28 mouse cellular contexts compared by ENCODE assay signal in genomic region chrX:71028007-71028406, GRCm38 (mm10). TPM values are rescaled to one million over a fixed set of nuclear protein-coding genes. Genes with fewer than 3 reads are reported as not detected.
DNase-seq lines count a peak whose midpoint lies in the region; ATAC-seq and TF ChIP-seq lines count a peak whose summit lies in the region.
"Had no signal": no experiment of that assay in that cellular context is flagged by ENCODE, and none has a peak within 500 bp of the region (broad histone marks: within the 10 kb centered on the region; RNA-seq: fewer than 3 reads in every experiment).

No protein-coding gene starts in this region.

- no peak overlapping the region for H3K27ac ChIP-seq in forebrain, embryonic 12.5 days
- H3K27ac ChIP-seq in forebrain, embryonic 16.5 days (ENCODE audit: low read length), result no peak overlapping the region
- H3K27ac ChIP-seq in kidney, adult 2 months (ENCODE audit: insufficient read depth, low read depth, low read length), result no peak overlapping the region
- no peak overlapping the region for H3K27ac ChIP-seq in kidney, embryonic 16.5 days (ENCODE audit: low read length)
- H3K27ac ChIP-seq: embryonic facial prominence, embryonic 12.5 days; embryonic facial prominence, embryonic 15.5 days; gastrocnemius, adult 2 months; hindbrain, embryonic 10.5 days; hindbrain, embryonic 13.5 days; intestine, embryonic 15.5 days had no signal

- no peaks in the 10 kb centered on the region for H3K9me3 ChIP-seq in forebrain, embryonic 12.5 days
- no peaks in the 10 kb centered on the region for H3K9me3 ChIP-seq in forebrain, embryonic 16.5 days (ENCODE audit: control insufficient read depth, low read length)
- H3K9me3 ChIP-seq in kidney, embryonic 16.5 days (ENCODE audit: low read length), result no peaks in the 10 kb centered on the region
- H3K9me3 ChIP-seq: embryonic facial prominence, embryonic 12.5 days; embryonic facial prominence, embryonic 15.5 days; G1E; hindbrain, embryonic 10.5 days; hindbrain, embryonic 13.5 days; intestine, embryonic 15.5 days had no signal

- peak; percentile 2 for DNase-seq in kidney, adult 2 months
- DNase-seq in adipocyte (ENCODE audit: low spot score), result peak; percentile 11
- DNase-seq in right cerebral cortex, postnatal 4 days, result no peak
- DNase-seq: adrenal gland, adult 8-10 months; adrenal gland, postnatal 25 days; B cell, adult 2 months; cerebellum, adult 11 months; cerebellum, adult 2 months; cerebellum, adult 9-11 months; cerebellum, postnatal 25 days; forebrain, postnatal 0 days; gastrocnemius, adult 2 months; gastrocnemius, postnatal 14 days; heart, adult 11 months; heart, postnatal 36 days; kidney, adult 11 months had no signal

- no peak for TF ChIP-seq CTCF in kidney, adult 2 months (conservative IDR thresholded peaks at IDR 0.05; ENCODE audit: insufficient read depth, insufficient read length, low read depth, low read length)

- H3K4me2 ChIP-seq in forebrain, embryonic 12.5 days, result no peak overlapping the region
- no peak overlapping the region for H3K4me2 ChIP-seq in forebrain, embryonic 16.5 days (ENCODE audit: low read length)
- no peak overlapping the region for H3K4me2 ChIP-seq in kidney, embryonic 16.5 days (replicated peaks; ENCODE audit: low read depth, low read length)
- H3K4me2 ChIP-seq: embryonic facial prominence, embryonic 12.5 days; embryonic facial prominence, embryonic 15.5 days; heart, embryonic 11.5 days; hindbrain, embryonic 13.5 days; intestine, embryonic 15.5 days had no signal

- peak; percentile 60; the same call in 1 of the 2 replicates for ATAC-seq in forebrain, embryonic 12.5 days (ENCODE audit: low FRiP score)
- no peak for ATAC-seq in forebrain, embryonic 16.5 days
- no peak for ATAC-seq in kidney, embryonic 16.5 days (ENCODE audit: low FRiP score, low TSS enrichment)
- ATAC-seq: forebrain, postnatal 0 days; hindbrain, embryonic 16.5 days; intestine, embryonic 15.5 days had no signal

- WGBS in forebrain, embryonic 12.5 days, result 61% methylated on average over 4 of the region's 4 CpGs
- 37% methylated on average over 4 of the region's 4 CpGs for WGBS in forebrain, embryonic 16.5 days
- 76% methylated on average over 4 of the region's 4 CpGs for WGBS in kidney, adult 2 months
- WGBS in kidney, embryonic 16.5 days, result 84% methylated on average over 4 of the region's 4 CpGs

- H3K9ac ChIP-seq in forebrain, embryonic 12.5 days, result no peak overlapping the region
- H3K9ac ChIP-seq in forebrain, embryonic 16.5 days (replicated peaks; ENCODE audit: low read depth, low read length), result no peak overlapping the region
- no peak overlapping the region for H3K9ac ChIP-seq in kidney, embryonic 16.5 days (replicated peaks; ENCODE audit: low read length)
- H3K9ac ChIP-seq: embryonic facial prominence, embryonic 12.5 days; embryonic facial prominence, embryonic 15.5 days; forebrain, postnatal 0 days; hindbrain, embryonic 13.5 days; intestine, embryonic 15.5 days had no signal

- H3K27me3 ChIP-seq in forebrain, embryonic 12.5 days, result no peaks in the 10 kb centered on the region
- H3K27me3 ChIP-seq in forebrain, embryonic 16.5 days (replicated peaks; ENCODE audit: control insufficient read depth, insufficient read depth, low read length), result no peaks in the 10 kb centered on the region
- no peaks in the 10 kb centered on the region for H3K27me3 ChIP-seq in kidney, adult 2 months (replicated peaks; ENCODE audit: control insufficient read depth, insufficient read depth, low read length)
- peaks cover 3% of the 10 kb centered on the region; the same call in 1 of the 2 replicates for H3K27me3 ChIP-seq in kidney, embryonic 16.5 days (ENCODE audit: insufficient read depth, low read length)
- H3K27me3 ChIP-seq: CH12.LX; embryonic facial prominence, embryonic 12.5 days; embryonic facial prominence, embryonic 15.5 days; hindbrain, embryonic 13.5 days; intestine, embryonic 15.5 days had no signal

- H3K4me1 ChIP-seq in forebrain, embryonic 12.5 days, result no peaks in the 10 kb centered on the region
- H3K4me1 ChIP-seq in forebrain, embryonic 16.5 days (replicated peaks; ENCODE audit: control insufficient read depth, insufficient read depth, low read length), result no peaks in the 10 kb centered on the region
- no peaks in the 10 kb centered on the region for H3K4me1 ChIP-seq in kidney, adult 2 months (ENCODE audit: control insufficient read depth, insufficient read depth, low read length)
- no peaks in the 10 kb centered on the region for H3K4me1 ChIP-seq in kidney, embryonic 16.5 days (ENCODE audit: insufficient read depth, low read length)
- H3K4me1 ChIP-seq: embryonic facial prominence, embryonic 12.5 days; embryonic facial prominence, embryonic 15.5 days; hindbrain, embryonic 10.5 days; hindbrain, embryonic 13.5 days; intestine, embryonic 15.5 days had no signal

- no peak overlapping the region for H3K4me3 ChIP-seq in forebrain, embryonic 12.5 days (replicated peaks)
- no peak overlapping the region for H3K4me3 ChIP-seq in forebrain, embryonic 16.5 days (replicated peaks; ENCODE audit: low read length)
- no peak overlapping the region for H3K4me3 ChIP-seq in kidney, adult 2 months (ENCODE audit: insufficient read depth, low read depth, low read length)
- no peak overlapping the region for H3K4me3 ChIP-seq in kidney, embryonic 16.5 days (ENCODE audit: low read length)
- H3K4me3 ChIP-seq: embryonic facial prominence, embryonic 12.5 days; embryonic facial prominence, embryonic 15.5 days; gastrocnemius, adult 2 months; hindbrain, embryonic 10.5 days; hindbrain, embryonic 13.5 days; intestine, embryonic 15.5 days had no signal

- no peaks in the 10 kb centered on the region for H3K36me3 ChIP-seq in forebrain, embryonic 12.5 days (replicated peaks)
- no peaks in the 10 kb centered on the region for H3K36me3 ChIP-seq in forebrain, embryonic 16.5 days (ENCODE audit: control insufficient read depth, insufficient read depth)
- no peaks in the 10 kb centered on the region for H3K36me3 ChIP-seq in kidney, adult 2 months (ENCODE audit: control insufficient read depth, insufficient read depth, low read length)
- no peaks in the 10 kb centered on the region for H3K36me3 ChIP-seq in kidney, embryonic 16.5 days (ENCODE audit: insufficient read depth, low read length)
- H3K36me3 ChIP-seq: embryonic facial prominence, embryonic 12.5 days; embryonic facial prominence, embryonic 15.5 days; G1E; hindbrain, embryonic 10.5 days; hindbrain, embryonic 13.5 days; intestine, embryonic 15.5 days had no signal

- no peak for TF ChIP-seq POLR2A in kidney, adult 2 months (IDR thresholded peaks at IDR 0.05; ENCODE audit: low read depth, low read length)

RNA-seq across cellular contexts. Expression of gene Mamld1, which starts 22.0 kb away (rescaled TPM):
- 8.2 and 9.7 TPM in 2 replicates for polyA plus RNA-seq in forebrain, embryonic 12.5 days (2016; fragmentation: Nextera tagmentation; extraction: Ambion mirVana)
- polyA plus RNA-seq in forebrain, embryonic 16.5 days (2015; fragmentation: Nextera tagmentation; extraction: Ambion mirVana), result 4.5 and 5.4 TPM in 2 replicates
- polyA plus RNA-seq in kidney, adult 2 months (2012; rRNA removed), result 1.7 and 2.2 TPM in 2 replicates
- 2.5 and 3.1 TPM in 2 replicates for polyA plus RNA-seq in kidney, embryonic 16.5 days (2015; fragmentation: Nextera tagmentation; extraction: Ambion mirVana)
- polyA plus RNA-seq: G1E had no signal
